Comparison of ENCODE assay signal across 15 mouse cellular contexts in the genomic region with DNA sequence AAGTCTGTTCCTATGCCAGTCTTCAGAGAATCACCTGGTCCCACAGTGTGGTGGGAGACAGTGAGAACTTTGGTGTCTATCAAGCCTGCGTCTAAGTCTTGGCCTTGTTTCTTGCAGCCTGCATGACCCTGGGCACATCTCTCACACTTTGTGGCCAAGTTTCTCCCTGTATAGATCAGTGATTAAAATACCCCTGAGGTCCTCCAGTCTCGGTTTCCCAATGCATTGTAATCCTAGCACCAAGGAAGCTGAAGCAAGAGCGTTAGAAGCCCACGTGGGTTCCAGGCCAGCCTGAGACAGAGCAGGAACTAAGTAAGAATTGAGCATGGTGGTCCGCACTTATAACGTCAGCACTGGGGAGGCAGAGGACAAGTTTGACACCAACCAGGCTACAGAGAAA.
"Had no signal": no experiment of that assay in that cellular context is flagged by ENCODE, and none has a peak within 500 bp of the region (broad histone marks: within the 10 kb centered on the region; RNA-seq: fewer than 3 reads in every experiment).

No protein-coding gene starts in this region.

- DNase-seq: heart, postnatal 10 days; heart, postnatal 14 days; heart, postnatal 36 days; heart, postnatal 4 days; kidney, adult 11 months; kidney, adult 18-20 months; kidney, adult 2 months; kidney, adult 8-10 months; kidney, adult 9 months; kidney, postnatal 10 days; kidney, postnatal 14 days; kidney, postnatal 25 days; kidney, postnatal 4 days; layer of hippocampus, adult 9-11 months; layer of hippocampus, postnatal 36 days had no signal
